Mouse (Mus musculus): ENCODE measurements around the gene Dmrtc1a.
"Not testable (repeated sequence)": the region's sequence is repeated elsewhere in the genome, so short reads cannot be mapped to it uniquely, and the experiment has no call there.

Gene Dmrtc1a

GRCm38 (mm10) chrX:102908587-102908986 lies at the start of gene Dmrtc1a, which contains the start of gene 1700011M02Rik:
TSS of gene Dmrtc1a (minus strand) at chrX:102908687.
TSS of gene 1700011M02Rik (plus strand) at chrX:102908905.
- not testable (repeated sequence) for DNase-seq (ENCODE audit: low spot score)

- DNase-seq (ENCODE audit: low spot score), result not testable (repeated sequence)
Observed at GRCm38 (mm10) chrX:102950136-102950535, 41.6 kb upstream of the Dmrtc1a start.

- DNase-seq (ENCODE audit: low spot score), result no peak
Observed at GRCm38 (mm10) chrX:102936743-102937142, 28.3 kb upstream of the Dmrtc1a start.

- no peak for DNase-seq (ENCODE audit: low spot score)
Observed at GRCm38 (mm10) chrX:102934395-102934764, 25.9 kb upstream of the Dmrtc1a start.

GRCm38 (mm10) chrX:102933571-102934394 lies 25.3 kb upstream of the Dmrtc1a start:
- DNase-seq (ENCODE audit: low spot score), result peak; percentile 36

- DNase-seq (ENCODE audit: low spot score), result no peak
Observed at GRCm38 (mm10) chrX:102932992-102933570, 24.6 kb upstream of the Dmrtc1a start.

- DNase-seq (ENCODE audit: low spot score), result not testable (repeated sequence)
Observed at GRCm38 (mm10) chrX:102928072-102928471, 19.6 kb upstream of the Dmrtc1a start, which contains the start of gene 1700018G05Rik. TSS of gene 1700018G05Rik (plus strand) at chrX:102928372.

GRCm38 (mm10) chrX:102926707-102927106 lies 18.2 kb upstream of the Dmrtc1a start:
- DNase-seq (ENCODE audit: low spot score), result not testable (repeated sequence)

- DNase-seq (ENCODE audit: low spot score), result not testable (repeated sequence)
Observed at GRCm38 (mm10) chrX:102914823-102915222, 6.3 kb upstream of the Dmrtc1a start.

GRCm38 (mm10) chrX:102867871-102868270 lies 40.6 kb downstream of the Dmrtc1a start, which contains the start of gene 1700031F05Rik:
TSS of gene 1700031F05Rik (minus strand) at chrX:102867971.
- DNase-seq (ENCODE audit: low spot score), result no peak

- DNase-seq (ENCODE audit: low spot score), result not testable (repeated sequence)
Observed at GRCm38 (mm10) chrX:102854516-102854915, 54.0 kb downstream of the Dmrtc1a start, which contains the start of gene Dmrtc1c2. TSS of gene Dmrtc1c2 (minus strand) at chrX:102854616.
